Mouse (Mus musculus) heart, postnatal 4 days (tissue): Measurements from ENCODE around the gene Morn3. TPM values are rescaled to one million over a fixed set of nuclear protein-coding genes. Genes with fewer than 3 reads are reported as not detected.

ENCODE experiments used
- DNase-seq: peaks from one replicate; pipeline ENCODE4 v3.0.0; 2021
- total RNA-seq, 2 experiments: library from RNA; stranded (reverse); gene quantifications; 2 replicates each; pipeline ENCODE4 v1.2.3; 2021

The Morn3 gene
- total RNA-seq, 2 experiments from 2014 or later, result not detected

- peak; percentile 7 for DNase-seq
Observed at GRCm38 (mm10) chr5:122989551-122990330, 57.1 kb downstream of the Morn3 start, which contains the start of gene Kdm2b. TSS of gene Kdm2b (minus strand) at chr5:122989823.

GRCm38 (mm10) chr5:122989001-122989525 is 57.8 kb downstream of the Morn3 start:
- peak; percentile 76 for DNase-seq

GRCm38 (mm10) chr5:122988021-122988751 is 58.6 kb downstream of the Morn3 start:
- DNase-seq, result peak; percentile 47

- DNase-seq, result peak; percentile 39
Observed at GRCm38 (mm10) chr5:122987211-122988020, 59.4 kb downstream of the Morn3 start.

GRCm38 (mm10) chr5:122986091-122986493 is 60.7 kb downstream of the Morn3 start:
- DNase-seq, result no peak

Other genes with a start within 250 kb of the Morn3 start
- 100 to 1,000 TPM; 275 to 276 TPM for gene Anapc5, start 225.7 kb downstream of the Morn3 start, total RNA-seq
- 10 to 100 TPM; 32.6 to 34.0 TPM for gene Rnf34, start 197.0 kb downstream of the Morn3 start, total RNA-seq
- gene Kdm2b, start 57.2 kb downstream of the Morn3 start, total RNA-seq, result 10 to 100 TPM; 27.7 to 29.5 TPM
- 10 to 100 TPM; 19.2 to 19.8 TPM for gene Orai1, start 31.9 kb downstream of the Morn3 start, total RNA-seq
- gene Tmem120b, start 21.4 kb upstream of the Morn3 start, total RNA-seq, result 10 to 100 TPM; 12.1 to 12.7 TPM
- gene Rhof, start 85.7 kb upstream of the Morn3 start, total RNA-seq, result under 1 TPM; 0.36 to 0.71 TPM
- 10 to 100 TPM; 22.2 to 23.0 TPM for gene Setd1b, start 95.2 kb upstream of the Morn3 start, total RNA-seq
- gene Psmd9, start 122.4 kb upstream of the Morn3 start, total RNA-seq, result 10 to 100 TPM; 22.8 to 24.8 TPM
- gene Hpd, start 135.7 kb upstream of the Morn3 start, total RNA-seq, result not detected
- gene Wdr66, start 205.1 kb upstream of the Morn3 start, total RNA-seq, result 1 to 10 TPM; 2.2 to 3.3 TPM